Mouse (Mus musculus): ENCODE measurements at regions not wholly inside any gene's neighbourhood (a gene's known extent, or its start where the extent isn't known, plus 50 kb on each side); places are given as distances from the start of the nearest gene placed in this dataset.
A peak's percentile ranks its signal among the peaks of the same experiment; 100 is the strongest.

GRCm38 (mm10) chr9:46898120-46898519, 100.4 kb upstream of the Gm4791 start:
- TF ChIP-seq POU5F1 (IDR thresholded peaks at IDR 0.05; ENCODE audit: borderline replicate concordance, low read length) (no peak), CTCF (conservative IDR thresholded peaks at IDR 0.05; ENCODE audit: low read length) (no peak), NANOG (IDR thresholded peaks at IDR 0.05; ENCODE audit: borderline replicate concordance, low read length) (no peak)
- H3K4me3 ChIP-seq (replicated peaks; ENCODE audit: low read length): no peak overlapping the region
- peaks cover 3% of the 10 kb centered on the region; the same call in 1 of the 2 replicates for H3K9me3 ChIP-seq (ENCODE audit: low read length)
- peaks cover 12% of the 10 kb centered on the region for H3K4me1 ChIP-seq (replicated peaks; ENCODE audit: low read depth, low read length)
- H3K27me3 ChIP-seq (ENCODE audit: insufficient read depth, low read length): peaks cover 34% of the 10 kb centered on the region
- no peaks in the 10 kb centered on the region for H3K36me3 ChIP-seq (ENCODE audit: insufficient read depth, low read length)

DNA sequence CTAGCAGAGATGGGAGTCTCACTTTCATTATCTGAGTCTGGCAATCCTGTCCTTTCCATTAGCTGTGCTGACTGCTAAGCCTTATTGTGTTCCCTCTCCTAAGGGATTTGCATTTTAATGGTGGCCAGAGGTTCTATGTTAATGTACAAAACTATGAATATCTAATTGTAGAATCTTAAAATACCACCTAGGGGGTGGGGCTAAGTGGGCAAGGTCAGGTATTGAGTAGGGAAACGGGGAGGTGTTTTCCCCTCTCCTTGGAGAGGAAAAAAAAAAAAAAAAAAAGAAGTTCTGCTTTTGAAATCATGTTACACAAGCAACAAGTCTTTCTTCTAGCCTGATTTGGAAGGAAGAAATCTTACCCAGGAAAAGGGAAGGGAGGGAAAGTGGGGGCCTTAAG, 106.7 kb upstream of the Gm4791 start:
- H3K27me3 ChIP-seq (ENCODE audit: insufficient read depth, low read length): peaks cover 22% of the 10 kb centered on the region
- H3K4me3 ChIP-seq (replicated peaks; ENCODE audit: low read length): no peak overlapping the region
- peaks cover 9% of the 10 kb centered on the region; the same call in 1 of the 2 replicates for H3K9me3 ChIP-seq (ENCODE audit: low read length)
- peaks cover 40% of the 10 kb centered on the region for H3K4me1 ChIP-seq (replicated peaks; ENCODE audit: low read depth, low read length)
- TF ChIP-seq NANOG (IDR thresholded peaks at IDR 0.05; ENCODE audit: borderline replicate concordance, low read length): no peak
- no peak for TF ChIP-seq CTCF (conservative IDR thresholded peaks at IDR 0.05; ENCODE audit: low read length)
- no peak for TF ChIP-seq POU5F1 (IDR thresholded peaks at IDR 0.05; ENCODE audit: borderline replicate concordance, low read length)
- no peaks in the 10 kb centered on the region for H3K36me3 ChIP-seq (ENCODE audit: insufficient read depth, low read length)

- Histone ChIP-seq H3K4me3 (replicated peaks; ENCODE audit: low read length) (no peak overlapping the region), H3K4me1 (replicated peaks; ENCODE audit: low read depth, low read length) (peaks cover 40% of the 10 kb centered on the region), H3K27me3 (ENCODE audit: insufficient read depth, low read length) (peaks cover 12% of the 10 kb centered on the region; the same call in 1 of the 2 replicates), H3K36me3 (ENCODE audit: insufficient read depth, low read length) (no peaks in the 10 kb centered on the region), H3K9me3 (ENCODE audit: low read length) (peaks cover 9% of the 10 kb centered on the region; the same call in 1 of the 2 replicates)
- peak; percentile 57; the same call in 1 of the 2 replicates for TF ChIP-seq POU5F1 (IDR thresholded peaks at IDR 0.05; ENCODE audit: borderline replicate concordance, low read length)
- TF ChIP-seq NANOG (IDR thresholded peaks at IDR 0.05; ENCODE audit: borderline replicate concordance, low read length): peak; percentile 92
- no peak for TF ChIP-seq CTCF (conservative IDR thresholded peaks at IDR 0.05; ENCODE audit: low read length)
Observed at GRCm38 (mm10) chr9:46889933-46890662, 108.4 kb upstream of the Gm4791 start.

- no peak for TF ChIP-seq NANOG (IDR thresholded peaks at IDR 0.05; ENCODE audit: borderline replicate concordance, low read length)
- no peak for TF ChIP-seq CTCF (conservative IDR thresholded peaks at IDR 0.05; ENCODE audit: low read length)
- no peak for TF ChIP-seq POU5F1 (IDR thresholded peaks at IDR 0.05; ENCODE audit: borderline replicate concordance, low read length)
- no peaks in the 10 kb centered on the region for H3K9me3 ChIP-seq (ENCODE audit: low read length)
- H3K27me3 ChIP-seq (ENCODE audit: insufficient read depth, low read length): no peaks in the 10 kb centered on the region
- H3K4me3 ChIP-seq (replicated peaks; ENCODE audit: low read length): no peak overlapping the region
- H3K36me3 ChIP-seq (ENCODE audit: insufficient read depth, low read length): no peaks in the 10 kb centered on the region
- H3K4me1 ChIP-seq (replicated peaks; ENCODE audit: low read depth, low read length): no peaks in the 10 kb centered on the region
Observed at GRCm38 (mm10) chr9:46871211-46871994, 127.1 kb upstream of the Gm4791 start.

DNA sequence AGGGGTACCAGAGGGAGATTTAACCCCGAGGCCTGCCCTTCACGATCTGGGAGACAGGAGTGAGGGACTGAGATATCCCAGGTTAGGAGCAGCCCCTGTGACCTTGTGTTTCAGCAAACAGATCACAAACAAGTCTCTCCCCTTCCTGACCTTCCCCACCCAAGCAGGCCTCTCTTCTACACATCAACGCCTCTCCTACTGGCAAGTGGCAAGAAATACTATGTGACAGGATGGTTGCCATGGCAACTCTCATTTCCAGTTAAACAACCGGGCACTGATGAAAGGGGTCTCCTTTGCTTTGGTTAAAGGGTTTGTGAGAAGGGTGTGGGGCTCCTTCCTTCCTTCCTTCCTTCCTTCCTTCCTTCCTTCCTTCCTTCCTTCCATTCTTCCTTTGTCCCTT, 134.6 kb upstream of the Gm4791 start:
- TF ChIP-seq CTCF (conservative IDR thresholded peaks at IDR 0.05; ENCODE audit: low read length) (no peak), POU5F1 (IDR thresholded peaks at IDR 0.05; ENCODE audit: borderline replicate concordance, low read length) (no peak), NANOG (IDR thresholded peaks at IDR 0.05; ENCODE audit: borderline replicate concordance, low read length) (no peak)
- H3K36me3 ChIP-seq (ENCODE audit: insufficient read depth, low read length): no peaks in the 10 kb centered on the region
- peaks cover 6% of the 10 kb centered on the region; the same call in 1 of the 2 replicates for H3K4me1 ChIP-seq (replicated peaks; ENCODE audit: low read depth, low read length)
- no peaks in the 10 kb centered on the region for H3K27me3 ChIP-seq (ENCODE audit: insufficient read depth, low read length)
- peaks cover 6% of the 10 kb centered on the region; the same call in 1 of the 2 replicates for H3K9me3 ChIP-seq (ENCODE audit: low read length)
- no peak overlapping the region for H3K4me3 ChIP-seq (replicated peaks; ENCODE audit: low read length)

- H3K4me3 ChIP-seq (replicated peaks; ENCODE audit: low read length): no peak overlapping the region
- no peaks in the 10 kb centered on the region for H3K36me3 ChIP-seq (ENCODE audit: insufficient read depth, low read length)
- H3K27me3 ChIP-seq (ENCODE audit: insufficient read depth, low read length): peaks cover 30% of the 10 kb centered on the region
- H3K9me3 ChIP-seq (ENCODE audit: low read length): peaks cover 4% of the 10 kb centered on the region; the same call in 1 of the 2 replicates
- H3K4me1 ChIP-seq (replicated peaks; ENCODE audit: low read depth, low read length): no peaks in the 10 kb centered on the region
- TF ChIP-seq POU5F1 (IDR thresholded peaks at IDR 0.05; ENCODE audit: borderline replicate concordance, low read length) (no peak), CTCF (conservative IDR thresholded peaks at IDR 0.05; ENCODE audit: low read length) (no peak), NANOG (IDR thresholded peaks at IDR 0.05; ENCODE audit: borderline replicate concordance, low read length) (no peak)
Observed at GRCm38 (mm10) chr9:46851753-46852152, 146.8 kb upstream of the Gm4791 start.

DNA sequence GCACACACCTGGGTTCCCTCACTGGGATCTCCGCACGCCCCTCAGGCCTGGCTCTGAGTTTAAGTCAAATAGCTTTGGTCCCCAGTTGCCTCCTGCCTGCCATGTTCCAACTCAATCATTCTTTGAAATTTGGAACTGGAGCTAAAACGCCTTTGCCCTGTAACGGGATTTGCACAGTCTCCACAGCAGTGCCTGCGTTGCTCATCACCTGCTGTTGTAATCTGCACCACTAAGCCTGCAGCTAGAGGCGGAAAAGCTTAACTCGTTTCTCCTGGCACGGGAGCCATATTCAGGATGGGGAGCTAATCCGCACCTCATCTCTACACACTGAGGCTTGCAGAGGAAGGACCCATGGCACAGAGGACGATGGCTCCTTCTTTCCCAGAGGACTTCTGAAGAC, 147.2 kb upstream of the Gm4791 start:
- no peaks in the 10 kb centered on the region for H3K4me1 ChIP-seq (replicated peaks; ENCODE audit: low read depth, low read length)
- peaks cover 30% of the 10 kb centered on the region for H3K27me3 ChIP-seq (ENCODE audit: insufficient read depth, low read length)
- H3K36me3 ChIP-seq (ENCODE audit: insufficient read depth, low read length): no peaks in the 10 kb centered on the region
- no peak overlapping the region for H3K4me3 ChIP-seq (replicated peaks; ENCODE audit: low read length)
- TF ChIP-seq CTCF (conservative IDR thresholded peaks at IDR 0.05; ENCODE audit: low read length): no peak
- TF ChIP-seq POU5F1 (IDR thresholded peaks at IDR 0.05; ENCODE audit: borderline replicate concordance, low read length): no peak
- TF ChIP-seq NANOG (IDR thresholded peaks at IDR 0.05; ENCODE audit: borderline replicate concordance, low read length): no peak
- H3K9me3 ChIP-seq (ENCODE audit: low read length): no peaks in the 10 kb centered on the region

- no peaks in the 10 kb centered on the region for H3K4me1 ChIP-seq (replicated peaks; ENCODE audit: low read depth, low read length)
- H3K27me3 ChIP-seq (ENCODE audit: insufficient read depth, low read length): peaks cover 13% of the 10 kb centered on the region; the same call in 1 of the 2 replicates
- H3K36me3 ChIP-seq (ENCODE audit: insufficient read depth, low read length): no peaks in the 10 kb centered on the region
- no peaks in the 10 kb centered on the region for H3K9me3 ChIP-seq (ENCODE audit: low read length)
- TF ChIP-seq CTCF (conservative IDR thresholded peaks at IDR 0.05; ENCODE audit: low read length) (no peak), NANOG (IDR thresholded peaks at IDR 0.05; ENCODE audit: borderline replicate concordance, low read length) (no peak), POU5F1 (IDR thresholded peaks at IDR 0.05; ENCODE audit: borderline replicate concordance, low read length) (no peak)
- no peak overlapping the region for H3K4me3 ChIP-seq (replicated peaks; ENCODE audit: low read length)
Observed at GRCm38 (mm10) chr9:46845276-46845675, 153.3 kb upstream of the Gm4791 start.
